ENCODE assay signal across 24 mouse cellular contexts in genomic region chr12:100287565-100287964, GRCm38 (mm10).
DNase-seq lines count a peak whose midpoint lies in the region; ATAC-seq and TF ChIP-seq lines count a peak whose summit lies in the region.
"Had no signal": no experiment of that assay in that cellular context is flagged by ENCODE, and none has a peak within 500 bp of the region (broad histone marks: within the 10 kb centered on the region; RNA-seq: fewer than 3 reads in every experiment).

No protein-coding gene starts in this region.

- no peak overlapping the region for H3K4me2 ChIP-seq in intestine, embryonic 16.5 days (ENCODE audit: low read depth, low read length)
- no peak overlapping the region for H3K4me2 ChIP-seq in intestine, embryonic 15.5 days (replicated peaks)
- H3K4me2 ChIP-seq: embryonic facial prominence, embryonic 12.5 days; embryonic facial prominence, embryonic 15.5 days; hindbrain, embryonic 13.5 days had no signal

- peaks cover 46% of the 10 kb centered on the region for H3K4me1 ChIP-seq in intestine, embryonic 16.5 days (ENCODE audit: control insufficient read depth, insufficient read depth, low read length)
- peaks cover 46% of the 10 kb centered on the region for H3K4me1 ChIP-seq in intestine, embryonic 15.5 days (replicated peaks)
- peaks cover 41% of the 10 kb centered on the region for H3K4me1 ChIP-seq in brown adipose tissue, adult 24 weeks (ENCODE audit: control insufficient read depth, insufficient read depth, insufficient read length, low read length)

- no peak overlapping the region for H3K9ac ChIP-seq in intestine, embryonic 16.5 days (ENCODE audit: low read depth, low read length)
- H3K9ac ChIP-seq in intestine, embryonic 15.5 days = no peak overlapping the region
- H3K9ac ChIP-seq: embryonic facial prominence, embryonic 12.5 days; embryonic facial prominence, embryonic 15.5 days; forebrain, postnatal 0 days; hindbrain, embryonic 13.5 days had no signal

- TF ChIP-seq CTCF in gastrocnemius, adult 2 months (IDR thresholded peaks at IDR 0.05) = no peak

- no peaks in the 10 kb centered on the region for H3K27me3 ChIP-seq in intestine, embryonic 16.5 days (replicated peaks; ENCODE audit: control insufficient read depth, insufficient read depth, low read length)
- H3K27me3 ChIP-seq in intestine, embryonic 15.5 days (replicated peaks) = no peaks in the 10 kb centered on the region
- H3K27me3 ChIP-seq: embryonic facial prominence, embryonic 12.5 days; embryonic facial prominence, embryonic 15.5 days; hindbrain, embryonic 13.5 days; Patski had no signal

- WGBS in intestine, embryonic 16.5 days = 89% methylated on average over 2 of the region's 2 CpGs
- 90% methylated on average over 2 of the region's 2 CpGs for WGBS in intestine, embryonic 15.5 days

- intact Hi-C loops in gastrocnemius, adult 2 months (cut with DNase I) = no loop called here
- intact Hi-C loops in gastrocnemius, postnatal 36 days (cut with DNase I) = no loop called here

- H3K27ac ChIP-seq in gastrocnemius, adult 2 months = peak overlapping the region; percentile 53
- peak overlapping the region; percentile 7 for H3K27ac ChIP-seq in intestine, embryonic 16.5 days (ENCODE audit: low read length)
- H3K27ac ChIP-seq in intestine, embryonic 15.5 days = no peak overlapping the region
- H3K27ac ChIP-seq in brown adipose tissue, adult 24 weeks (replicated peaks; ENCODE audit: low read depth, low read length) = peak overlapping the region; percentile 40
- H3K27ac ChIP-seq: embryonic facial prominence, embryonic 12.5 days; embryonic facial prominence, embryonic 15.5 days; heart, embryonic 10.5 days; hindbrain, embryonic 10.5 days; hindbrain, embryonic 13.5 days had no signal

- H3K9me3 ChIP-seq in intestine, embryonic 16.5 days (ENCODE audit: control insufficient read depth, low read length) = no peaks in the 10 kb centered on the region
- no peaks in the 10 kb centered on the region for H3K9me3 ChIP-seq in intestine, embryonic 15.5 days
- H3K9me3 ChIP-seq: embryonic facial prominence, embryonic 12.5 days; embryonic facial prominence, embryonic 15.5 days; heart, embryonic 10.5 days; hindbrain, embryonic 10.5 days; hindbrain, embryonic 13.5 days had no signal

- no peaks in the 10 kb centered on the region for H3K36me3 ChIP-seq in intestine, embryonic 16.5 days (ENCODE audit: control insufficient read depth, insufficient read depth, low read length)
- no peaks in the 10 kb centered on the region for H3K36me3 ChIP-seq in intestine, embryonic 15.5 days
- H3K36me3 ChIP-seq: embryonic facial prominence, embryonic 12.5 days; embryonic facial prominence, embryonic 15.5 days; heart, embryonic 10.5 days; hindbrain, embryonic 10.5 days; hindbrain, embryonic 13.5 days had no signal

- ATAC-seq in intestine, embryonic 16.5 days = no peak
- no peak for ATAC-seq in intestine, embryonic 15.5 days
- ATAC-seq: forebrain, embryonic 14.5 days; forebrain, postnatal 0 days; hindbrain, embryonic 16.5 days; Patski had no signal

- no peak for DNase-seq in gastrocnemius, adult 2 months
- DNase-seq in gastrocnemius, postnatal 36 days = no peak
- DNase-seq in NIH3T3 (ENCODE audit: low read depth) = peak; percentile 44
- DNase-seq in kidney, adult 18-20 months = no peak
- no peak for DNase-seq in adrenal gland, adult 8-10 months
- DNase-seq: adrenal gland, adult 2 months; adrenal gland, postnatal 25 days; cerebellum, adult 11 months; cerebellum, adult 2 months; cerebellum, adult 9-11 months; cerebellum, postnatal 25 days; forebrain, postnatal 0 days; gastrocnemius, postnatal 10 days had no signal

- H3K4me3 ChIP-seq in gastrocnemius, adult 2 months = no peak overlapping the region
- H3K4me3 ChIP-seq in intestine, embryonic 16.5 days (ENCODE audit: low read length) = no peak overlapping the region
- no peak overlapping the region for H3K4me3 ChIP-seq in intestine, embryonic 15.5 days (replicated peaks)
- H3K4me3 ChIP-seq in brown adipose tissue, adult 24 weeks (ENCODE audit: insufficient read depth, low read depth, low read length) = no peak overlapping the region
- H3K4me3 ChIP-seq: embryonic facial prominence, embryonic 12.5 days; embryonic facial prominence, embryonic 15.5 days; heart, embryonic 10.5 days; hindbrain, embryonic 10.5 days; hindbrain, embryonic 13.5 days had no signal
